Mouse (Mus musculus) hindbrain, embryonic 11.5 days (tissue): ENCODE results near the gene Zbtb16. TPM values are rescaled to one million over a fixed set of nuclear protein-coding genes. Genes with fewer than 3 reads are reported as not detected.

Experiments used
- ATAC-seq: fragments of 200-750 bp; cut with Nextera tagmentation; 2 replicates; pipeline ENCODE4 v1.8.0; 2017; ENCODE audit warnings: mild to moderate bottlenecking, moderate TSS enrichment, moderate library complexity; ENCODE audit not compliant: low FRiP score
- DNase-seq: peaks from one replicate; pipeline ENCODE4 v3.0.0-alpha.2; 2015; ENCODE audit warnings: low spot score
- H3K27ac ChIP-seq: fragments of 300-500 bp; sonication (generic); 2 replicates; pipeline ENCODE4 v1.5.1; 2014; ENCODE audit warnings: mild to moderate bottlenecking, low read depth, low read length
- H3K27me3 ChIP-seq: fragments of 300-500 bp; sonication (generic); 2 replicates; pipeline ENCODE4 v1.6.1; 2014; ENCODE audit warnings: mild to moderate bottlenecking, low read length, moderate library complexity, mixed read lengths; ENCODE audit not compliant: control insufficient read depth, insufficient read depth
- H3K36me3 ChIP-seq: fragments of 300-500 bp; sonication (generic); 2 replicates; pipeline ENCODE4 v1.6.1; 2014; ENCODE audit warnings: mild to moderate bottlenecking, low read length, moderate library complexity, mixed read lengths; ENCODE audit not compliant: control insufficient read depth, insufficient read depth
- H3K4me1 ChIP-seq: fragments of 300-500 bp; sonication (generic); replicated peaks from 2 replicates; pipeline ENCODE4 v1.6.1; 2014; ENCODE audit warnings: low read length, mixed read lengths; ENCODE audit not compliant: control insufficient read depth, insufficient read depth
- H3K4me2 ChIP-seq: fragments of 300-500 bp; sonication (generic); replicated peaks from 2 replicates; pipeline ENCODE4 v1.6.1; 2014; ENCODE audit warnings: mild to moderate bottlenecking, low read depth, low read length
- H3K4me3 ChIP-seq: fragments of 300-500 bp; sonication (generic); 2 replicates; pipeline ENCODE4 v1.5.1; 2014; ENCODE audit warnings: low read depth, low read length
- H3K9ac ChIP-seq: fragments of 300-500 bp; sonication (generic); 2 replicates; pipeline ENCODE4 v1.6.1; 2014; ENCODE audit warnings: low read depth, low read length
- H3K9me3 ChIP-seq: fragments of 300-500 bp; sonication (generic); 2 replicates; pipeline ENCODE4 v1.6.1; 2016; ENCODE audit warnings: low read length; ENCODE audit not compliant: control insufficient read depth
- WGBS: fragments of 180-500 bp; shearing (Covaris S2); extraction: QIAGEN DNeasy Blood & Tissue Kit; methylation state at CpG from one replicate; pipeline ENCODE4 v1.1.7; 2014; 5-methylcytosine and 5-hydroxymethylcytosine counted together
- polyA plus RNA-seq: library from polyadenylated mRNA; unstranded; fragments of >200 nt; fragmentation: Nextera tagmentation; extraction: Ambion mirVana; gene quantifications from 2 replicates; pipeline ENCODE4 v1.2.1, GENCODE M21; 2014

Gene Zbtb16
- polyA plus RNA-seq, 1 experiment from 2014 or later: 10.6 TPM

- DNase-seq: no peak
- Histone ChIP-seq H3K9ac (no peak overlapping the region), H3K4me2 (no peak overlapping the region), H3K9me3 (no peaks in the 10 kb centered on the region), H3K27ac (no peak overlapping the region), H3K4me1 (peaks cover 5% of the 10 kb centered on the region), H3K27me3 (no peaks in the 10 kb centered on the region), H3K36me3 (no peaks in the 10 kb centered on the region), H3K4me3 (no peak overlapping the region)
- 74% methylated on average over 14 of the region's 14 CpGs for WGBS
- ATAC-seq: no peak
Measured at GRCm38 (mm10) chr9:48707134-48707823, 128.7 kb downstream of the Zbtb16 start.

- ATAC-seq (no peak), DNase-seq (no peak)
- 69% methylated on average over 4 of the region's 4 CpGs for WGBS
- Histone ChIP-seq H3K27me3 (no peaks in the 10 kb centered on the region), H3K9ac (no peak overlapping the region), H3K4me3 (no peak overlapping the region), H3K9me3 (no peaks in the 10 kb centered on the region), H3K27ac (no peak overlapping the region), H3K36me3 (no peaks in the 10 kb centered on the region), H3K4me1 (peaks cover 8% of the 10 kb centered on the region), H3K4me2 (no peak overlapping the region)
Measured at GRCm38 (mm10) chr9:48701296-48701695, 134.7 kb downstream of the Zbtb16 start.

- Histone ChIP-seq H3K4me2 (no peak overlapping the region), H3K27me3 (no peaks in the 10 kb centered on the region), H3K9ac (no peak overlapping the region), H3K36me3 (no peaks in the 10 kb centered on the region), H3K27ac (no peak overlapping the region), H3K9me3 (no peaks in the 10 kb centered on the region), H3K4me1 (peaks cover 12% of the 10 kb centered on the region), H3K4me3 (no peak overlapping the region)
- ATAC-seq (no peak), DNase-seq (no peak)
- 64% methylated on average over 8 of the region's 8 CpGs for WGBS
Measured at GRCm38 (mm10) chr9:48700871-48701270, 135.2 kb downstream of the Zbtb16 start.

- ATAC-seq (no peak), DNase-seq (no peak)
- H3K9ac ChIP-seq: no peak overlapping the region
- no peak overlapping the region for H3K4me2 ChIP-seq
- WGBS: 19% methylated on average over 2 of the region's 2 CpGs
- H3K27ac ChIP-seq: peak overlapping the region; percentile 76
- H3K4me1 ChIP-seq: peaks cover 24% of the 10 kb centered on the region
- no peak overlapping the region for H3K4me3 ChIP-seq
- H3K36me3 ChIP-seq: no peaks in the 10 kb centered on the region
- no peaks in the 10 kb centered on the region for H3K27me3 ChIP-seq
- H3K9me3 ChIP-seq: no peaks in the 10 kb centered on the region
Measured at GRCm38 (mm10) chr9:48697470-48697815, 138.6 kb downstream of the Zbtb16 start.

GRCm38 (mm10) chr9:48696731-48697469 lies 139.1 kb downstream of the Zbtb16 start:
- Histone ChIP-seq H3K36me3 (no peaks in the 10 kb centered on the region), H3K4me2 (no peak overlapping the region), H3K4me3 (no peak overlapping the region), H3K27ac (peak overlapping the region; percentile 76), H3K9me3 (no peaks in the 10 kb centered on the region), H3K4me1 (peaks cover 24% of the 10 kb centered on the region), H3K9ac (peak overlapping the region; percentile 24; the same call in 1 of the 2 replicates), H3K27me3 (no peaks in the 10 kb centered on the region)
- ATAC-seq (0 out of 2 replicates have a peak, but pooled peaks have one; percentile 45), DNase-seq (peak; percentile 69)
- 14% methylated on average over 12 of the region's 12 CpGs for WGBS

- Histone ChIP-seq H3K9me3 (no peaks in the 10 kb centered on the region), H3K9ac (no peak overlapping the region), H3K36me3 (no peaks in the 10 kb centered on the region), H3K27ac (peak overlapping the region; percentile 76), H3K27me3 (no peaks in the 10 kb centered on the region), H3K4me1 (peaks cover 24% of the 10 kb centered on the region), H3K4me3 (no peak overlapping the region), H3K4me2 (no peak overlapping the region)
- DNase-seq (peak; percentile 51), ATAC-seq (no peak; the same call in 1 of the 2 replicates)
- WGBS: 10% methylated on average over 4 of the region's 4 CpGs
Measured at GRCm38 (mm10) chr9:48696330-48696729, 139.7 kb downstream of the Zbtb16 start.

GRCm38 (mm10) chr9:48695796-48696195 lies 140.2 kb downstream of the Zbtb16 start:
- H3K4me1 ChIP-seq: peaks cover 24% of the 10 kb centered on the region
- no peak overlapping the region for H3K9ac ChIP-seq
- H3K9me3 ChIP-seq: no peaks in the 10 kb centered on the region
- H3K4me2 ChIP-seq: no peak overlapping the region
- no peak overlapping the region for H3K4me3 ChIP-seq
- 0 out of 2 replicates have a peak overlapping the region, but pooled peaks have one; percentile 76 for H3K27ac ChIP-seq
- ATAC-seq (no peak), DNase-seq (no peak)
- whole genome bisulfite sequencing: 50% methylated on average over 4 of the region's 4 CpGs
- no peaks in the 10 kb centered on the region for H3K27me3 ChIP-seq
- no peaks in the 10 kb centered on the region for H3K36me3 ChIP-seq

GRCm38 (mm10) chr9:48694616-48695061 lies 141.4 kb downstream of the Zbtb16 start:
- H3K27ac ChIP-seq: peak overlapping the region; percentile 19
- H3K9ac ChIP-seq: no peak overlapping the region
- H3K36me3 ChIP-seq: no peaks in the 10 kb centered on the region
- WGBS: 2% methylated on average over 10 of the region's 10 CpGs
- no peak overlapping the region for H3K4me3 ChIP-seq
- no peak overlapping the region for H3K4me2 ChIP-seq
- DNase-seq (peak; percentile 59), ATAC-seq (peak; percentile 66; the same call in 1 of the 2 replicates)
- H3K27me3 ChIP-seq: no peaks in the 10 kb centered on the region
- peaks cover 24% of the 10 kb centered on the region for H3K4me1 ChIP-seq
- no peaks in the 10 kb centered on the region for H3K9me3 ChIP-seq
